Mouse (Mus musculus): Measurements from ENCODE around the gene Gcn1l1. TPM values are rescaled to one million over a fixed set of nuclear protein-coding genes. Genes with fewer than 3 reads are reported as not detected.

Gene Gcn1l1
- polyA plus RNA-seq, 1 experiment: 42.2 TPM

GRCm38 (mm10) chr5:115526456-115527202 is 38.4 kb upstream of the Gcn1l1 start:
- Histone ChIP-seq H3K4me1 (ENCODE audit: control insufficient read depth, insufficient read depth, low read length) (peaks cover 69% of the 10 kb centered on the region), H3K27ac (ENCODE audit: insufficient read depth, low read depth, low read length) (no peak overlapping the region), H3K4me3 (ENCODE audit: insufficient read depth, low read depth, low read length) (no peak overlapping the region), H3K27me3 (replicated peaks; ENCODE audit: control insufficient read depth, insufficient read depth, low read length) (no peaks in the 10 kb centered on the region), H3K36me3 (ENCODE audit: control insufficient read depth, insufficient read depth, low read length) (no peaks in the 10 kb centered on the region)
- no peak for DNase-seq
- TF ChIP-seq CTCF (conservative IDR thresholded peaks at IDR 0.05; ENCODE audit: insufficient read depth, insufficient read length, low read depth, low read length) (no peak), POLR2A (IDR thresholded peaks at IDR 0.05; ENCODE audit: low read depth, low read length) (no peak)
- 83% methylated on average over 17 of the region's 17 CpGs for WGBS

GRCm38 (mm10) chr5:115528128-115528527 is 36.9 kb upstream of the Gcn1l1 start:
- no peak for DNase-seq
- 53% methylated on average over 5 of the region's 5 CpGs for WGBS
- no peak for TF ChIP-seq CTCF (conservative IDR thresholded peaks at IDR 0.05; ENCODE audit: insufficient read depth, insufficient read length, low read depth, low read length)
- TF ChIP-seq POLR2A (IDR thresholded peaks at IDR 0.05; ENCODE audit: low read depth, low read length): no peak
- no peaks in the 10 kb centered on the region for H3K36me3 ChIP-seq (ENCODE audit: control insufficient read depth, insufficient read depth, low read length)
- no peak overlapping the region for H3K4me3 ChIP-seq (ENCODE audit: insufficient read depth, low read depth, low read length)
- H3K4me1 ChIP-seq (ENCODE audit: control insufficient read depth, insufficient read depth, low read length): peaks cover 66% of the 10 kb centered on the region
- H3K27ac ChIP-seq (ENCODE audit: insufficient read depth, low read depth, low read length): no peak overlapping the region
- no peaks in the 10 kb centered on the region for H3K27me3 ChIP-seq (replicated peaks; ENCODE audit: control insufficient read depth, insufficient read depth, low read length)

GRCm38 (mm10) chr5:115529364-115529741 is 35.7 kb upstream of the Gcn1l1 start:
- Histone ChIP-seq H3K36me3 (ENCODE audit: control insufficient read depth, insufficient read depth, low read length) (no peaks in the 10 kb centered on the region), H3K4me1 (ENCODE audit: control insufficient read depth, insufficient read depth, low read length) (peaks cover 65% of the 10 kb centered on the region), H3K27me3 (replicated peaks; ENCODE audit: control insufficient read depth, insufficient read depth, low read length) (no peaks in the 10 kb centered on the region), H3K27ac (ENCODE audit: insufficient read depth, low read depth, low read length) (peak overlapping the region; percentile 52; the same call in 1 of the 2 replicates), H3K4me3 (ENCODE audit: insufficient read depth, low read depth, low read length) (no peak overlapping the region)
- 45% methylated on average over 8 of the region's 8 CpGs for WGBS
- no peak for TF ChIP-seq CTCF (conservative IDR thresholded peaks at IDR 0.05; ENCODE audit: insufficient read depth, insufficient read length, low read depth, low read length)
- TF ChIP-seq POLR2A (IDR thresholded peaks at IDR 0.05; ENCODE audit: low read depth, low read length): no peak
- DNase-seq: no peak

- peak; percentile 69 for DNase-seq
- no peaks in the 10 kb centered on the region for H3K27me3 ChIP-seq (replicated peaks; ENCODE audit: control insufficient read depth, insufficient read depth, low read length)
- peaks cover 65% of the 10 kb centered on the region for H3K4me1 ChIP-seq (ENCODE audit: control insufficient read depth, insufficient read depth, low read length)
- 35% methylated on average over 7 of the region's 7 CpGs for WGBS
- no peaks in the 10 kb centered on the region for H3K36me3 ChIP-seq (ENCODE audit: control insufficient read depth, insufficient read depth, low read length)
- H3K4me3 ChIP-seq (ENCODE audit: insufficient read depth, low read depth, low read length): no peak overlapping the region
- no peak for TF ChIP-seq CTCF (conservative IDR thresholded peaks at IDR 0.05; ENCODE audit: insufficient read depth, insufficient read length, low read depth, low read length)
- no peak for TF ChIP-seq POLR2A (IDR thresholded peaks at IDR 0.05; ENCODE audit: low read depth, low read length)
- peak overlapping the region; percentile 52 for H3K27ac ChIP-seq (ENCODE audit: insufficient read depth, low read depth, low read length)
These were observed 35.2 kb upstream of the Gcn1l1 start for GRCm38 (mm10) chr5:115529742-115530446.

- no peak overlapping the region for H3K4me3 ChIP-seq (ENCODE audit: insufficient read depth, low read depth, low read length)
- TF ChIP-seq CTCF (conservative IDR thresholded peaks at IDR 0.05; ENCODE audit: insufficient read depth, insufficient read length, low read depth, low read length) (no peak), POLR2A (IDR thresholded peaks at IDR 0.05; ENCODE audit: low read depth, low read length) (no peak)
- H3K27ac ChIP-seq (ENCODE audit: insufficient read depth, low read depth, low read length): peak overlapping the region; percentile 52
- H3K4me1 ChIP-seq (ENCODE audit: control insufficient read depth, insufficient read depth, low read length): peaks cover 65% of the 10 kb centered on the region
- no peaks in the 10 kb centered on the region for H3K27me3 ChIP-seq (replicated peaks; ENCODE audit: control insufficient read depth, insufficient read depth, low read length)
- 44% methylated on average over 8 of the region's 8 CpGs for WGBS
- H3K36me3 ChIP-seq (ENCODE audit: control insufficient read depth, insufficient read depth, low read length): no peaks in the 10 kb centered on the region
- DNase-seq: peak; percentile 63
These were observed 34.6 kb upstream of the Gcn1l1 start for GRCm38 (mm10) chr5:115530447-115530809.

- H3K4me3 ChIP-seq (ENCODE audit: insufficient read depth, low read depth, low read length): no peak overlapping the region
- H3K27me3 ChIP-seq (replicated peaks; ENCODE audit: control insufficient read depth, insufficient read depth, low read length): no peaks in the 10 kb centered on the region
- DNase-seq: peak; percentile 91
- H3K27ac ChIP-seq (ENCODE audit: insufficient read depth, low read depth, low read length): peak overlapping the region; percentile 32
- peaks cover 63% of the 10 kb centered on the region for H3K4me1 ChIP-seq (ENCODE audit: control insufficient read depth, insufficient read depth, low read length)
- 16% methylated on average over 18 of the region's 18 CpGs for WGBS
- no peaks in the 10 kb centered on the region for H3K36me3 ChIP-seq (ENCODE audit: control insufficient read depth, insufficient read depth, low read length)
- TF ChIP-seq POLR2A (IDR thresholded peaks at IDR 0.05; ENCODE audit: low read depth, low read length): no peak
- TF ChIP-seq CTCF (conservative IDR thresholded peaks at IDR 0.05; ENCODE audit: insufficient read depth, insufficient read length, low read depth, low read length): no peak
These were observed 33.3 kb upstream of the Gcn1l1 start for GRCm38 (mm10) chr5:115531671-115532270.

GRCm38 (mm10) chr5:115534290-115534731 is 30.7 kb upstream of the Gcn1l1 start:
- Histone ChIP-seq H3K27ac (ENCODE audit: insufficient read depth, low read depth, low read length) (peak overlapping the region; percentile 46), H3K27me3 (replicated peaks; ENCODE audit: control insufficient read depth, insufficient read depth, low read length) (no peaks in the 10 kb centered on the region), H3K4me1 (ENCODE audit: control insufficient read depth, insufficient read depth, low read length) (peaks cover 74% of the 10 kb centered on the region), H3K36me3 (ENCODE audit: control insufficient read depth, insufficient read depth, low read length) (no peaks in the 10 kb centered on the region), H3K4me3 (ENCODE audit: insufficient read depth, low read depth, low read length) (no peak overlapping the region)
- TF ChIP-seq CTCF (conservative IDR thresholded peaks at IDR 0.05; ENCODE audit: insufficient read depth, insufficient read length, low read depth, low read length): no peak
- TF ChIP-seq POLR2A (IDR thresholded peaks at IDR 0.05; ENCODE audit: low read depth, low read length): no peak
- WGBS: 17% methylated on average over 16 of the region's 16 CpGs
- peak; percentile 83 for DNase-seq
